Mouse (Mus musculus): ENCODE data around the gene Card6. TPM values are rescaled to one million over a fixed set of nuclear protein-coding genes. Genes with fewer than 3 reads are reported as not detected.

The Card6 gene
- polyA plus RNA-seq, 1 experiment from 2014 or later, result 0.85 TPM

GRCm38 (mm10) chr15:5128176-5128940, 20.0 kb upstream of the Card6 start:
- H3K4me1 ChIP-seq, result peaks cover 60% of the 10 kb centered on the region
- no peak overlapping the region for H3K4me3 ChIP-seq
- 21% methylated on average over 5 of the region's 5 CpGs for WGBS (ENCODE audit: insufficient replicate concordance)
- H3K36me3 ChIP-seq, result peaks cover 20% of the 10 kb centered on the region
- no peak for ATAC-seq
- no peak overlapping the region for H3K4me2 ChIP-seq
- H3K9me3 ChIP-seq (replicated peaks), result no peaks in the 10 kb centered on the region
- no peaks in the 10 kb centered on the region for H3K27me3 ChIP-seq (replicated peaks)
- H3K9ac ChIP-seq, result no peak overlapping the region
- H3K27ac ChIP-seq, result peak overlapping the region; percentile 67

GRCm38 (mm10) chr15:5127487-5127886, 19.1 kb upstream of the Card6 start:
- H3K9me3 ChIP-seq (replicated peaks), result no peaks in the 10 kb centered on the region
- peak overlapping the region; percentile 37; the same call in 1 of the 2 replicates for H3K27ac ChIP-seq
- H3K4me2 ChIP-seq, result no peak overlapping the region
- no peaks in the 10 kb centered on the region for H3K27me3 ChIP-seq (replicated peaks)
- peaks cover 29% of the 10 kb centered on the region for H3K36me3 ChIP-seq
- no peak overlapping the region for H3K4me3 ChIP-seq
- no peak for ATAC-seq
- H3K4me1 ChIP-seq, result peaks cover 56% of the 10 kb centered on the region
- 61% methylated on average over 2 of the region's 2 CpGs for WGBS (ENCODE audit: insufficient replicate concordance)
- H3K9ac ChIP-seq, result no peak overlapping the region

- H3K9me3 ChIP-seq (replicated peaks), result no peaks in the 10 kb centered on the region
- no peak overlapping the region for H3K27ac ChIP-seq
- WGBS (ENCODE audit: insufficient replicate concordance), result 64% methylated on average over 4 of the region's 4 CpGs
- no peak for ATAC-seq
- no peak overlapping the region for H3K9ac ChIP-seq
- peaks cover 48% of the 10 kb centered on the region for H3K4me1 ChIP-seq
- no peak overlapping the region for H3K4me3 ChIP-seq
- H3K4me2 ChIP-seq, result no peak overlapping the region
- H3K36me3 ChIP-seq, result peaks cover 39% of the 10 kb centered on the region
- no peaks in the 10 kb centered on the region for H3K27me3 ChIP-seq (replicated peaks)
These were observed 18.1 kb upstream of the Card6 start for GRCm38 (mm10) chr15:5126456-5126855.

GRCm38 (mm10) chr15:5121535-5122313, 13.4 kb upstream of the Card6 start:
- Histone ChIP-seq H3K4me2 (no peak overlapping the region), H3K9ac (no peak overlapping the region), H3K36me3 (peaks cover 84% of the 10 kb centered on the region), H3K4me3 (no peak overlapping the region), H3K27ac (peak overlapping the region; percentile 27; the same call in 1 of the 2 replicates), H3K9me3 (replicated peaks) (no peaks in the 10 kb centered on the region), H3K27me3 (replicated peaks) (no peaks in the 10 kb centered on the region), H3K4me1 (peaks cover 32% of the 10 kb centered on the region)
- WGBS (ENCODE audit: insufficient replicate concordance), result 75% methylated on average over 12 of the region's 12 CpGs
- peak; percentile 25; the same call in 1 of the 2 replicates for ATAC-seq

- no peak for ATAC-seq
- WGBS (ENCODE audit: insufficient replicate concordance), result 81% methylated on average over 2 of the region's 2 CpGs
- Histone ChIP-seq H3K9me3 (replicated peaks) (no peaks in the 10 kb centered on the region), H3K9ac (no peak overlapping the region; the same call in 1 of the 2 replicates), H3K27ac (peak overlapping the region; percentile 79), H3K4me2 (peak overlapping the region; percentile 87), H3K27me3 (replicated peaks) (no peaks in the 10 kb centered on the region), H3K4me3 (no peak overlapping the region; the same call in 1 of the 2 replicates), H3K36me3 (peaks cover 74% of the 10 kb centered on the region), H3K4me1 (peaks cover 39% of the 10 kb centered on the region)
These were observed 11.4 kb upstream of the Card6 start for GRCm38 (mm10) chr15:5119707-5120106.

- no peaks in the 10 kb centered on the region for H3K27me3 ChIP-seq (replicated peaks)
- peak overlapping the region; percentile 79 for H3K27ac ChIP-seq
- peak overlapping the region; percentile 87 for H3K4me2 ChIP-seq
- H3K9me3 ChIP-seq (replicated peaks), result no peaks in the 10 kb centered on the region
- H3K4me3 ChIP-seq, result peak overlapping the region; percentile 86; the same call in 1 of the 2 replicates
- H3K4me1 ChIP-seq, result peaks cover 44% of the 10 kb centered on the region
- peak overlapping the region; percentile 92 for H3K9ac ChIP-seq
- ATAC-seq, result no peak
- peaks cover 69% of the 10 kb centered on the region for H3K36me3 ChIP-seq
- WGBS (ENCODE audit: insufficient replicate concordance), result 53% methylated on average over 2 of the region's 2 CpGs
These were observed 10.9 kb upstream of the Card6 start for GRCm38 (mm10) chr15:5119192-5119591.

GRCm38 (mm10) chr15:5118626-5119025, 10.3 kb upstream of the Card6 start:
- H3K27me3 ChIP-seq (replicated peaks), result no peaks in the 10 kb centered on the region
- peak overlapping the region; percentile 87 for H3K4me2 ChIP-seq
- ATAC-seq, result no peak
- peak overlapping the region; percentile 92 for H3K9ac ChIP-seq
- peak overlapping the region; percentile 79 for H3K27ac ChIP-seq
- no peaks in the 10 kb centered on the region for H3K9me3 ChIP-seq (replicated peaks)
- 68% methylated on average over 9 of the region's 9 CpGs for WGBS (ENCODE audit: insufficient replicate concordance)
- peak overlapping the region; percentile 86 for H3K4me3 ChIP-seq
- H3K4me1 ChIP-seq, result peaks cover 50% of the 10 kb centered on the region
- H3K36me3 ChIP-seq, result peaks cover 67% of the 10 kb centered on the region

GRCm38 (mm10) chr15:5117031-5117601, 8.8 kb upstream of the Card6 start:
- H3K4me3 ChIP-seq, result peak overlapping the region; percentile 86
- H3K27me3 ChIP-seq (replicated peaks), result no peaks in the 10 kb centered on the region
- no peaks in the 10 kb centered on the region for H3K9me3 ChIP-seq (replicated peaks)
- under 1% methylated on average over 22 of the region's 22 CpGs for WGBS (ENCODE audit: insufficient replicate concordance)
- peaks cover 65% of the 10 kb centered on the region for H3K4me1 ChIP-seq
- ATAC-seq, result no peak
- peak overlapping the region; percentile 79 for H3K27ac ChIP-seq
- peak overlapping the region; percentile 87 for H3K4me2 ChIP-seq
- peak overlapping the region; percentile 92 for H3K9ac ChIP-seq
- H3K36me3 ChIP-seq, result peaks cover 52% of the 10 kb centered on the region

GRCm38 (mm10) chr15:5116270-5117030, 8.1 kb upstream of the Card6 start, which contains the start of gene Rpl37:
Gene Rpl37, plus strand, starts transcription at chr15:5116645.
- Histone ChIP-seq H3K4me1 (peaks cover 65% of the 10 kb centered on the region), H3K27ac (peak within 1 kb of the TSS; percentile 87), H3K27me3 (replicated peaks) (no peaks in the 10 kb centered on the region), H3K9ac (peak within 1 kb of the TSS; percentile 92), H3K9me3 (replicated peaks) (no peaks in the 10 kb centered on the region), H3K4me2 (peak within 1 kb of the TSS; percentile 87), H3K4me3 (peak within 1 kb of the TSS; percentile 86), H3K36me3 (peaks cover 45% of the 10 kb centered on the region)
- WGBS (ENCODE audit: insufficient replicate concordance), result under 1% methylated on average over 55 of the region's 55 CpGs
- peak; percentile 96 for ATAC-seq

GRCm38 (mm10) chr15:5115173-5115572, 6.8 kb upstream of the Card6 start:
- Histone ChIP-seq H3K4me1 (peaks cover 64% of the 10 kb centered on the region), H3K9me3 (replicated peaks) (no peaks in the 10 kb centered on the region), H3K4me3 (peak overlapping the region; percentile 86), H3K27ac (peak overlapping the region; percentile 87), H3K4me2 (peak overlapping the region; percentile 87), H3K36me3 (peaks cover 32% of the 10 kb centered on the region), H3K9ac (peak overlapping the region; percentile 77), H3K27me3 (replicated peaks) (peaks cover 4% of the 10 kb centered on the region)
- no peak for ATAC-seq
- WGBS (ENCODE audit: insufficient replicate concordance), result 57% methylated on average over 8 of the region's 8 CpGs

GRCm38 (mm10) chr15:5112651-5113050, 4.3 kb upstream of the Card6 start:
- H3K4me2 ChIP-seq, result peak overlapping the region; percentile 41
- 34% methylated on average over 3 of the region's 3 CpGs for WGBS (ENCODE audit: insufficient replicate concordance)
- H3K9ac ChIP-seq, result 0 out of 2 replicates have a peak overlapping the region, but pooled peaks have one; percentile 13
- H3K4me1 ChIP-seq, result peaks cover 47% of the 10 kb centered on the region
- no peaks in the 10 kb centered on the region for H3K9me3 ChIP-seq (replicated peaks)
- H3K4me3 ChIP-seq, result no peak overlapping the region
- ATAC-seq, result peak; percentile 57
- peak overlapping the region; percentile 61 for H3K27ac ChIP-seq
- peaks cover 25% of the 10 kb centered on the region for H3K27me3 ChIP-seq (replicated peaks)
- peaks cover 7% of the 10 kb centered on the region for H3K36me3 ChIP-seq
